9 mouse cellular contexts compared by ENCODE assay signal in genomic region chr11:11223162-11223561, GRCm38 (mm10).
DNase-seq lines count a peak whose midpoint lies in the region.
"Had no signal": no experiment of that assay in that cellular context is flagged by ENCODE, and none has a peak within 500 bp of the region (broad histone marks: within the 10 kb centered on the region; RNA-seq: fewer than 3 reads in every experiment).

No protein-coding gene starts in this region.

- peak; percentile 30 to 34 for DNase-seq in cerebellum, postnatal 14 days
- no peak for DNase-seq in cerebellum, adult 11 months
- DNase-seq in kidney, postnatal 14 days, result peak; percentile 2
- DNase-seq in kidney, adult 18-20 months, result no peak
- peak; percentile 43 for DNase-seq in retina, postnatal 1 day
- DNase-seq in retina, embryonic 14.5 days (ENCODE audit: low spot score), result no peak
- DNase-seq in spleen, adult 18-20 months, result no peak
- DNase-seq in cerebellum, postnatal 36 days, result no peak
- DNase-seq: B cell, adult 2 months had no signal

Comparison
In these comparisons a context has a peak if more than half of its experiments do, and no peak if none do; other contexts are left out.
1. DNase-seq: peak in cerebellum, postnatal 14 days (2 of 2), kidney, postnatal 14 days (single experiment) and retina, postnatal 1 day (single experiment); none in cerebellum, adult 11 months (single experiment), kidney, adult 18-20 months (single experiment), retina, embryonic 14.5 days (single experiment), spleen, adult 18-20 months (0 of 2) and cerebellum, postnatal 36 days (0 of 2).